Mouse (Mus musculus): ENCODE results near the gene Msh2. TPM values are rescaled to one million over a fixed set of nuclear protein-coding genes. Genes with fewer than 3 reads are reported as not detected.

The Msh2 gene
- polyA plus RNA-seq, 1 experiment = 5.6 TPM

- no peak for TF ChIP-seq POLR2A (IDR thresholded peaks at IDR 0.05; ENCODE audit: low read depth, low read length)
- TF ChIP-seq CTCF (IDR thresholded peaks at IDR 0.05; ENCODE audit: extremely low read depth, insufficient read depth, insufficient read length, insufficient replicate concordance) = no peak
- H3K4me3 ChIP-seq (ENCODE audit: extremely low read depth, insufficient read depth, insufficient read length) = peak overlapping the region; percentile 43
- H3K36me3 ChIP-seq (ENCODE audit: control insufficient read depth, insufficient read depth, low read length) = no peaks in the 10 kb centered on the region
- WGBS = 52% methylated on average over 32 of the region's 32 CpGs
- no peak for DNase-seq (ENCODE audit: low read depth in 1 of 2, low spot score in 2 of 2)
- peaks cover 4% of the 10 kb centered on the region; the same call in 1 of the 2 replicates for H3K4me1 ChIP-seq (ENCODE audit: control insufficient read depth, insufficient read depth, insufficient read length)
- H3K27ac ChIP-seq (ENCODE audit: insufficient read depth, low read length) = no peak overlapping the region
- H3K27me3 ChIP-seq (ENCODE audit: control insufficient read depth, insufficient read depth, low read length) = peaks cover 4% of the 10 kb centered on the region
Measured at GRCm38 (mm10) chr17:87744985-87745925, 73.1 kb downstream of the Msh2 start.

- peak; percentile 19 to 21 for DNase-seq (ENCODE audit: low read depth in 1 of 2, low spot score in 2 of 2)
- peaks cover 4% of the 10 kb centered on the region for H3K27me3 ChIP-seq (ENCODE audit: control insufficient read depth, insufficient read depth, low read length)
- H3K4me3 ChIP-seq (ENCODE audit: extremely low read depth, insufficient read depth, insufficient read length) = peak overlapping the region; percentile 43
- H3K27ac ChIP-seq (ENCODE audit: insufficient read depth, low read length) = no peak overlapping the region
- peaks cover 4% of the 10 kb centered on the region; the same call in 1 of the 2 replicates for H3K4me1 ChIP-seq (ENCODE audit: control insufficient read depth, insufficient read depth, insufficient read length)
- 44% methylated on average over 101 of the region's 101 CpGs for whole genome bisulfite sequencing
- TF ChIP-seq POLR2A (IDR thresholded peaks at IDR 0.05; ENCODE audit: low read depth, low read length) = no peak
- no peak for TF ChIP-seq CTCF (IDR thresholded peaks at IDR 0.05; ENCODE audit: extremely low read depth, insufficient read depth, insufficient read length, insufficient replicate concordance)
- H3K36me3 ChIP-seq (ENCODE audit: control insufficient read depth, insufficient read depth, low read length) = no peaks in the 10 kb centered on the region
Measured at GRCm38 (mm10) chr17:87745926-87746888, 74.1 kb downstream of the Msh2 start.

- Histone ChIP-seq H3K4me3 (ENCODE audit: extremely low read depth, insufficient read depth, insufficient read length) (no peak overlapping the region), H3K27me3 (ENCODE audit: control insufficient read depth, insufficient read depth, low read length) (no peaks in the 10 kb centered on the region), H3K4me1 (ENCODE audit: control insufficient read depth, insufficient read depth, insufficient read length) (no peaks in the 10 kb centered on the region), H3K27ac (ENCODE audit: insufficient read depth, low read length) (no peak overlapping the region), H3K36me3 (ENCODE audit: control insufficient read depth, insufficient read depth, low read length) (no peaks in the 10 kb centered on the region)
- TF ChIP-seq POLR2A (IDR thresholded peaks at IDR 0.05; ENCODE audit: low read depth, low read length) = no peak
- TF ChIP-seq CTCF (IDR thresholded peaks at IDR 0.05; ENCODE audit: extremely low read depth, insufficient read depth, insufficient read length, insufficient replicate concordance) = no peak
- WGBS = 86% methylated on average over 4 of the region's 4 CpGs
- DNase-seq (ENCODE audit: low read depth in 1 of 2, low spot score in 2 of 2) = no peak
Measured at GRCm38 (mm10) chr17:87760315-87760714, 88.2 kb downstream of the Msh2 start.

- Histone ChIP-seq H3K27me3 (ENCODE audit: control insufficient read depth, insufficient read depth, low read length) (no peaks in the 10 kb centered on the region), H3K4me3 (ENCODE audit: extremely low read depth, insufficient read depth, insufficient read length) (no peak overlapping the region), H3K4me1 (ENCODE audit: control insufficient read depth, insufficient read depth, insufficient read length) (no peaks in the 10 kb centered on the region), H3K36me3 (ENCODE audit: control insufficient read depth, insufficient read depth, low read length) (no peaks in the 10 kb centered on the region), H3K27ac (ENCODE audit: insufficient read depth, low read length) (no peak overlapping the region)
- no peak for DNase-seq (ENCODE audit: low read depth in 1 of 2, low spot score in 2 of 2)
- WGBS = 91% methylated on average over 7 of the region's 7 CpGs
- TF ChIP-seq CTCF (IDR thresholded peaks at IDR 0.05; ENCODE audit: extremely low read depth, insufficient read depth, insufficient read length, insufficient replicate concordance) = no peak
- no peak for TF ChIP-seq POLR2A (IDR thresholded peaks at IDR 0.05; ENCODE audit: low read depth, low read length)
Measured at GRCm38 (mm10) chr17:87763146-87763545, 91.0 kb downstream of the Msh2 start.

DNA sequence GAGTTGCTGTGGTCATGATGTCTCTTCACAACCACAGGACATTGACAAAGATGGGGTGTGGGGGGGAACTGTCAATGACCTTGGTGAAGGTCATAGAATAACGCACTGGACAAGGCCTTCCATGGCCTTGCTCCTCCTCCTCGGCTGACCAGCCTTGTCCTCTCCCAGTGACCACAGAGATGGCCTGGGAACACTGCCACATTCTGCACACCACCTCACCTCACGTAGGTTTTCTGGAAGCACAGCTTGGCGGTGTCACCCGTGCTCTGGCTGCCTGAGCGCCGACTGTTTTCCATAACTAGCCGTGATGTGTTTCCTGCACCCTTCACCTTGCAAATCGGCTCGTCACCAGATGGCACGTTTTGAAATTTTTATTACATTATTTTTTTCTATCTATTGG is 92.9 kb downstream of the Msh2 start:
- Histone ChIP-seq H3K4me3 (ENCODE audit: extremely low read depth, insufficient read depth, insufficient read length) (no peak overlapping the region), H3K36me3 (ENCODE audit: control insufficient read depth, insufficient read depth, low read length) (no peaks in the 10 kb centered on the region), H3K4me1 (ENCODE audit: control insufficient read depth, insufficient read depth, insufficient read length) (no peaks in the 10 kb centered on the region), H3K27ac (ENCODE audit: insufficient read depth, low read length) (no peak overlapping the region), H3K27me3 (ENCODE audit: control insufficient read depth, insufficient read depth, low read length) (no peaks in the 10 kb centered on the region)
- no peak for DNase-seq (ENCODE audit: low read depth in 1 of 2, low spot score in 2 of 2)
- TF ChIP-seq CTCF (IDR thresholded peaks at IDR 0.05; ENCODE audit: extremely low read depth, insufficient read depth, insufficient read length, insufficient replicate concordance) = no peak
- TF ChIP-seq POLR2A (IDR thresholded peaks at IDR 0.05; ENCODE audit: low read depth, low read length) = no peak
- WGBS = 91% methylated on average over 11 of the region's 11 CpGs

DNA sequence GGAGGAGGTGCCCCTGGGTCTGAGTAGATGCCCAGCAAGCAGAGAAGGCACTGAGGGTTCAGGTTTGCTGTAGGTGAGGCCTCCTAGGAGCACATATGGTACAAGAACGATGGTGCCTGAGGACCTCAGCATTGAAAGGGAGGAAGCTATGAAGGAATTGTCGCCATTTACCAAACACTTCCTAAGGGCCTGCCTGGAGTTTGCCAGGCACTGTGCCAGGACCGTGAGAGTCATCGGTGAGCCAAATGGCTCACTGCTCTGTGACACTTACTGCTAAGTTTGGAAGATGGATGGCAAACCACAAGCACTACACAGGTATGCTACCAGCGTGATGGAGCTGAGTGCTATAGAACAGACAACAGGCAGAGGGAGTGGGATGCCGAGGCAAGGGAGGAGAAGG is 94.8 kb downstream of the Msh2 start:
- H3K4me3 ChIP-seq (ENCODE audit: extremely low read depth, insufficient read depth, insufficient read length) = no peak overlapping the region
- no peaks in the 10 kb centered on the region for H3K27me3 ChIP-seq (ENCODE audit: control insufficient read depth, insufficient read depth, low read length)
- TF ChIP-seq CTCF (IDR thresholded peaks at IDR 0.05; ENCODE audit: extremely low read depth, insufficient read depth, insufficient read length, insufficient replicate concordance) (no peak), POLR2A (IDR thresholded peaks at IDR 0.05; ENCODE audit: low read depth, low read length) (no peak)
- DNase-seq (ENCODE audit: low read depth in 1 of 2, low spot score in 2 of 2) = no peak
- H3K4me1 ChIP-seq (ENCODE audit: control insufficient read depth, insufficient read depth, insufficient read length) = no peaks in the 10 kb centered on the region
- H3K36me3 ChIP-seq (ENCODE audit: control insufficient read depth, insufficient read depth, low read length) = no peaks in the 10 kb centered on the region
- WGBS = 90% methylated on average over 6 of the region's 6 CpGs
- no peak overlapping the region for H3K27ac ChIP-seq (ENCODE audit: insufficient read depth, low read length)

Data from spleen, adult 2 months (tissue).